Mouse (Mus musculus): ENCODE data around the gene Tdrd12.
"Not testable (repeated sequence)": the region's sequence is repeated elsewhere in the genome, so short reads cannot be mapped to it uniquely, and the experiment has no call there.

Tdrd12 gene

DNA sequence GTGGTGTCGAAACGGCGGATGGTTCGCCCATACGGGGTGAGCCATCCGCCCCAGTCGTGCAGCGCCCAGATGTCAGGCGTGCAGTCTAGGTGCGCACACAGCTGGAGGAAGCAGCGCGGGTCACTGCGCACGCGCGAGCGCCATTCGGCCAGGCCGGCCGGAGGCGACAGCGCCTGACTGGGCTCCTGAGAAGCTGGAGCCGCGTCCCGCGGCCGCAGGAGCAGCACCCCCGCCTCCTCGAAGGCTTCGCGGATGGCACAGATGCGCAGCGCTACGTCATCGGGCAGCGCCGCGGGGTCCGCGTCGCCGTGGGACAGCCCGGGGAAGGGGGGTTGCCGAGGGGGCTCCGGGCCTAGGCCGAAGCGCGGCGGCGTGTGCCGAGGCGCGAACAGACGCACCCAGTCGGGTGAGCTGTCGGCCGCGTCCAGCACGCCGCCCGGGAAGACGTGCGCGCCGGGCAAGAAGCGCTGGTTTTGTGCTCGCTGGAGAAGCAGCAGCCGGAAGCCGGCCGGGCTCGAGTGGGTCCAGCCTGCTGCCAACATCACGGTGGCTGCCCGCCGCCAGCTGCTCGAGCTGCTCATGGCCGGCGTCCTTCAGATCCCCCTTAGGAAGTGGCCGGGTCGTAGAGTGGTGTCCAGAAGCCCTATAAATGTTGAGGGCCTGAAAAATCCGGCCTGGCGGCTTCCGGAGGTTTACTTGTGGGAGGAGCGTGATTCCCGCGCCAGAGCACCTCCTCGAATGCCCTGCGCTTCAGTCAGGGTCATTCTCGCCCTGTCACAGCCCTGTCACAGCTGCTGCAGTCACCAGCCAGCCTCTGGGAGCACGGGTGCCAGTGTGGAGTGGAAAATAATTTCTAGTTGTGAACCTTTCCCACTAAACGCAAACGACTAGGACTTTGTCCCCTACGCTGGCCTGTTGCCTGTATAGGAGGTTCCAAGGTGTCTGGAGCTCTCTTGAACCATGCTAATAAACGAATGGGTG, 18.0 kb upstream of the Tdrd12 start:
- DNase-seq (ENCODE audit: low spot score in 2 of 2): peak; percentile 86 to 90

DNA sequence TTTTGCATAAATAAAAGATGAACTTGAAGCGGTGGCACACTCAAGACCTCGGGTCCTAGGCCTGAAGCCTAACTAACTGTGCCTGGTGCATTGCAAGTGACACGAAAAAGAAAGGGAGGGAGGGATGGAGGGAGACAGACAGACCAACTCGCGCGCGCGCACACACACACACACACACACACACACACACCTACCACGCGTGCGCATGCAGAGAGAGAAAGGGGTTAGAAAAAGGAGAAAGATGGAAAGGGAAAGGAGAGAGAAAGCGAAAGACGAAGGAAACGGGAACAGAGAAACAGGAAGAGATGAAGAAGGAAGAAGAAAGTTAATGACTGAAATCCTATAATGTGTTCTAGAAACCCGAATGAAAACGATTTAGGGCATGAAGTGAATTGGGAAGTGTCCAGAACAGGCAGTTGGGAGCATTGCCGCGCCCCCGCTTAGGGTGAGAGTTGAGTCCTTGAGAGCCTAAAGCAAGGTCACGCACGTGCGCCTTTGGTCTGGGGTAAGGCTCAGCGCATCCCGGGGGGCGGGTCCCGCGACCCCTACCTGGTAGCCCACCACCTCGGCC, 17.1 kb upstream of the Tdrd12 start:
- peak in 1 of 2 experiments; percentile 7 for DNase-seq (ENCODE audit: low spot score in 2 of 2)

DNA sequence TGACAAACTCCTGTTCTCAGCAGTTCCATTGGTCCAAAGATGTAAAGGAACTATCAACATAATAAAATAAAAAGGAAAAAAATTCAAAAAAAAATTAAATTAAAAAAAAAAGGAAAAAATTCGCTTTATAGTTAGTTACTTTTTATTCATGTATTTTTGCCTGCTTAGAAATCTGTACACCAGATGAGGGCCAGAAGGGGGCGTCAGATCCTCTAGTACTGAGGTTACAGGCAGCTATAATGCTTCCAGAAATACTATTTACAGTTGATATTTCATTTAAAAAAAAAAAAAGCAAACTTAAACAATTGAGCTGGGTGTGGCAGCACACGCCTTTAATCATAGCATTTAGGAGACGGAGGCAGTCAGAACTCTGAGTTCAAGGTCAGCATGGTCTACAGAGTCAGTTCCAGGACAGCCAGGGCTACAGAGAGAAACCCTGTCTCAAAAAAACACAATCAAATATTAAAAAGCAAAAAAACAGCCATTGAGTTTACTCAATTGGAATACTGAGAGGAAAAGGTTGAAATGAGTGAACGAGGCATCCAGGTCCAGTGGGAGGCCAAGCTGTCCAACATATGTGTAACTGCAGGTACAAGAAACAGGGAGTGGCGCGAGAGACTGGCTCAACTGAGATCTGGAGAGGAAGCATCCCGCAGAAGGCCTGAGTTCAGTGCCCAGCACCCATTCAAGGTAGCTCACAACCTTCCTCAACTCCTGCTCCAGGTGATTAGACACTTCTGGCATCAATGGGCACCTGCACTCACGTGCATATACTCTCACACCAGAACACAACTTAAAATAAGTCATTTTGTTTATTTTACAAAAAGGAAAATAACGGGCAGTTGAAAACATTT, 16.4 kb upstream of the Tdrd12 start:
- DNase-seq (ENCODE audit: low spot score in 2 of 2): peak in 1 of 2 experiments; percentile 33

DNA sequence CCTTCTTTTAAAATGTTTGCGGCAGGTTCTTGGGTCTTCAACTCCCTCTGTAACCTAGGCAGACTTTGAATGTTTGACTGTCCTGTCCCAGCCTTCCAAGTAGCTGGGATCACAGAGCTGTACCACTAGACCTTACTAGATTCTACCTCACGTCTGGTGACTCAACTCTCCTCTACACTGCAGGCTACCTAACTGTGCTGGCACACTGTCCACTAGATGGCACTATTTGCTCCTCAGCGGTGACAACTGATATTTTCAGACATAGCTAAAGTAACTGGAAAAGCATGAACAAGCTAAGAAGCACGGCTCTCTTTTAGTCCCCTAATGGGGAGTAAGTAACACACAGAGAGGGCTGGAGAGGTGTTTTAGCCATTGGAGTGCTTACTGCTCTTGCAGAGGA, 8.3 kb upstream of the Tdrd12 start:
- peak; percentile 44 to 57 for DNase-seq (ENCODE audit: low spot score in 2 of 2)

DNA sequence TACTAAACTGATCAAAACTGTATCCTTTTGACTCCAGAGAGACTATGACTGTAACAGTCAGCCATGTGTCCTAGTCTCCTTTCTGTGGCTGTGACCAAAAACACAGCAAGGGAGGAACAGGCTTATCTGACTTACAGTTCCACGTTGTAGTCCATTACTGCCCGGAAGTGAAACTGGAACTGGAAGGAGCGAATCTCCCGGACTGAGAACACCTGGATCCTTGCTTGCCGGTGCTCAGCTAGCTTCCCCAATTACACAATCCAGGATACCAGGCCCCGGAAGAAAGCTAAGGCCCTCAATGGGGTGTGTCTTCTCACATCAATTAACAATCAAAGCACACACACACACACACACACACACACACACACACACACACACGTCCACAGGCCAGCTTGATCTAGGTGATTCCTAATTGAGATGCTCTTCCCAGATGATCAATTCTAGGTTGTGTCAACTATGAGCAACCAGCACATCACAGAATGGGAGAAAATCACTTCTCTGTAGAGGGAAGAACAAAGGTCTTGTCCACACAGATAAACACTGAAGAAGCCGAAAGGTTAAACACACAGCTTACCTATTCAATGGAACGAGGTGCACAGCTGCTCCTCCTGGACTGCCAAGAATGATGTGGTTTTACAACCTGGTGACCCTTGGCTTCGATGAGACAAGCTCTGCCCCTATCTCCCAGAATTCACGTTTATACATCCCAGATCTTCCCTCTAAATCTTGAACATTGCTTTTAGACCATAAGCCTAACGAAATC, 1.6 kb downstream of the Tdrd12 start:
- no peak for DNase-seq (ENCODE audit: low spot score in 2 of 2)

DNA sequence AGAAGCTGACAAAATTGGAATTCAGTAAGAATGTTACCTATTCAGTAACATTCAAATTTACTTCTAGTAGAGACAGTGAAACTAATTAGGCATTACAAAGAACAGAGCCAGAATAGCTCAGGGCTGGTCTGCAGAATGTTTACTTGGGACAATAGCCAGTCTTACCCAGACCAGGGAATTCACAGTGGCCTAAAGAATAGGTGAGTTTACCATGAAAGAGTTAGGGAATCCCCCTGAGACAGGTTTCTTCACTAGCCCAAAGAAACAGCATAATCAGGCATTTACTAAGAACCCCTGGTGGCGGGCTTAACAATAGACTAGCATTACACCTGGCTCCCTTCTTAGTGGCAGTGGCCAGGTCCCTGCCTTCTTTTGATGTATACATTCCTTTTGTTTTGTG, 7.0 kb downstream of the Tdrd12 start:
- not testable (repeated sequence) for DNase-seq (ENCODE audit: low spot score in 2 of 2)

DNA sequence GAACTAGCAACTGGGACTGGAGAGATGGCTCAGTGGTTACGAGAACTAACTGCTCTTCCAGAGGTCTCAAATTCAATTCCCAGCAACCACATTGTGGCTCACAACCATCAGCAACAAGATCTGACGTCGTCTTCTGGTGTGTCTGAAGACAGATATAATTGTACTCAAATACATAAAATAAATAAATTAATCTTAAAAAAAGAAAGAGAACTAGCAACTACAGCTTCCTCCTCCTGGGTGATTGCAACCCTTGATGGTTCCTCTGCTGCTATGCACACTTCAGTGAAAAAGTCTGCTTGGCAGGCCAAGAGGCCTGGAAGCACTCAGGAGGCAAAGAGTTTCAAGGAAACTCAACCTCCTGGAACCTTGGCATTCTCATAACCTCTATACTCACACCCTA, 7.5 kb downstream of the Tdrd12 start:
- no peak for DNase-seq (ENCODE audit: low spot score in 2 of 2)

DNA sequence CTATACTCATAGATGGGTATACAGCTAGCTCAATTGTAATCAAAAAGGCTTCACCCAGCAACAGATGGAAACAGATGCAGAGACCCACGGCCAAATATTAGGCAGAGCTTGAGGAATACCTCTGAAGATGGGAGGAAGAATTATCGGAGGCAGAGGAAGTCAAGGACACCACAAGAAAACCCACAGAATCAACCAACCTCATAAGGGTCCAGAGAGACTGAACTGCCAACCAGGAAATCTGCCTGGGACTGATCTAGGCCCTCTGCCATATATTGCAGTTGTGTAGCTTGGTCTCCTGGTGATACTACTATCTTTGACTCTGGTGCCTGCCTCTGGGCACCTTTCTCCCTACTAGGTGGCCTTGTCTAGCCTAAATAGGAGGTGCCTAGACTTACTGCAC, 10.8 kb downstream of the Tdrd12 start:
- no peak for DNase-seq (ENCODE audit: low spot score in 2 of 2)

DNA sequence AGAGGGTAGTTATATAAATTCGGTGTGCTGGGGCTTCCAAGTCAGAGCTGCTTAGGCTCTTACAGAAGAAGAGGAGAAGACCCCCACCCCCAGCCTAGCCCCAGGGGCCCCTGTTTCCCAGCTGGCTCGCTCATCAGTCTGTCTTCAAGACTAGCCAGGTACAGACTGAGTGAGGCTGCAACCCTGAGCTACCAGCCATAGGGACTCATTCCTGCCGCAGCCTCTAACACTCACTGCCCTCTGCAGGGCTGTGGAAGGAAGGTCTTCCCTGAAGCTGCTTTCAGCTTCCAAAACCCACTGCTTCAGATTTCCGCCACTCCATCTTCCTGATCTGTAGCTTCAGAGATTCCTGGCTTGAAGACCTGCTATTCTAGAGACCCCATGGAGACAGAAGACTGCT, 35.5 kb downstream of the Tdrd12 start:
- DNase-seq (ENCODE audit: low spot score in 2 of 2): no peak

DNA sequence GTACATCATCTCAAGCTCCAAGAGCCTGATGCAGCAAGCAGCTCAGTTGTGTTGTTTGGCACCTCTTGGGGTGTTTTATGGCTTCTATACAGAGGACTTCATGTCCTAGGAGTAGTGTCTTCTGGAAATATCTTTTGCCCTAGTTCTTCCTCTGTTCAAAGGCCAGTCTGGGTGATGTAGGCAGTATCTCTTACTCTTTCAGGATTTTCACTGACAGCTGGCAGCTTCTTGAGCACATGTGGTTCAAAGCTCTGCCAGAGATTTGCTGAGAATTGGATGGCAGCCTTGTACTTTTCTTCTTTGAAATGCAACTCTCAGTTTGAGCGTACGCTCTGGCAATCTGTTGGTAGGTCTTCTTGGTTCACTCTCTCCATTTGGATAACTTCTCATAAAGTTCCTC, 40.0 kb downstream of the Tdrd12 start:
- DNase-seq (ENCODE audit: low spot score in 2 of 2): no peak

DNA sequence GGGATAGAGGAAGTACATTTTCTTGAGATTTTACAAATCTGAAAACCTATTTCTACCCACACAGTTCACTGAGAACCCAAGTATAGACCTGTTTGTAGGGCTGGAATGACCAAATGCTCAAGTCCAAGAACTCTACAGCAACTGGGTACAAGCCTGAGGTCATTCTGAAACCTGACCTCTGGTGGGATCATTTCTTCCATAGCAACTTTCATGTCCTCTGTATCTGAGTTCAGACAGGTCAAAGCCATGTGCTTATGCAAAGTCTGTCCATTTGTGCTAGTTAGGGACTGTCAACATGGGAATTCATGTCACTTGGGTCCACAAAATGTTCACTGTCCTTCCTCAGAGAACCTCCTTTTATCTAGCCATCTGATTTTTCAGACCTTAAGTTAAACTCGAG, 46.5 kb downstream of the Tdrd12 start:
- DNase-seq (ENCODE audit: low spot score in 2 of 2): no peak

DNA sequence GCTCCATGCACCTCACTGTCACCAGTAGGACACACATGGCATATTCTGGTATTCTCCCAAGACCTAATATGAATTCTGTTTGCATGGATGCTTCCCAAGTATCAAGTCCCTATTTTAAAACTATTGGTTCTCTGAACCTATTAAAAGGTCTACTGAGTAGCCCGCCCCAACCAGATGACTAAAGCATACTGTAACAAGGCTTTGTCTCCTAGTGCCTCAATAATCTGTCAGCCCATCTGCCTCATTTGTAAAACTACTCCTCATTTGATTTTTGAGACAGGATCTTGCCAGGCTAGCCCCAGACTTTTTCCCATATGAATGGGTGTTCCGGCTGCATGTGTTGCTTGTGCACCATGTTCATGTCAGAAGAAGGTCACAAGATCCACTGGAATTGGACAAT, 47.4 kb downstream of the Tdrd12 start:
- DNase-seq (ENCODE audit: low spot score in 2 of 2): no peak

DNA sequence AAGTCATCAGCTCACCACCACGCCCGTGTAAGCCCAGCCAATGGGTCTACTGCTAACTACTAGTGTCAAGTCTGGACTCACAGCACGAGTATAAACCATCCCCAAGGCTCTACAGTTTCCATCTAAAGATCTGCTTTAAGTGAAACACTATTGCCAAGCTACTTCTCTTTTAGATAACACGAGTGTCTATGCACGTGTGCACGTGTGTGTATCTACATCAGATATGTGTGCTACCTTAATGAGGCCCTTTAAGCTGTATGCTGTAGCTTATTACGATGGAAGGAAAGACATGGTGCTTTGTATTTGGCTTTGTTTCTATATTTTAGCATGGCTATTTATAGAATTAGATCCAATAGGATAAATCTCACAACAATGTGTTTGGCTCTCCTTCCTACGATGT, 51.0 kb downstream of the Tdrd12 start:
- DNase-seq (ENCODE audit: low spot score in 2 of 2): no peak

DNA sequence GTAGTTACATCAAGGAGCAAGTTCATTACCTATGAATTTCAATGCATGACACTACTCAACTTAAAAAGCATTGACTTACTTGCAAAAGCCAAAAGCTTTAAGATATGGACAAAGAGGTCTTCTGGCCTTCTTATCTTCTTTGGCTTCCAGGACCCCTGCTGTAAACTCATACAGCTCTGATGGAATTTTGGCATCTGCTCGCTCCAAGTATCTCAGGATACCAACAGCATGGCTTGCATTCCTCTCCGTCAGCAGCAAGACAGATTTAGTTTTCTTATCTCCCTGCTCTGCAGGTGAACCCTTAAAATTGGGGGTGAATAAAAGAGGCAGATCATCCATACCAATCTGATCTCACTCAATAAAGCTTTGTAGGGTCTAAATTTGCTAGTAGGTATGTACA, 52.4 kb downstream of the Tdrd12 start:
- no peak for DNase-seq (ENCODE audit: low spot score in 2 of 2)

DNA sequence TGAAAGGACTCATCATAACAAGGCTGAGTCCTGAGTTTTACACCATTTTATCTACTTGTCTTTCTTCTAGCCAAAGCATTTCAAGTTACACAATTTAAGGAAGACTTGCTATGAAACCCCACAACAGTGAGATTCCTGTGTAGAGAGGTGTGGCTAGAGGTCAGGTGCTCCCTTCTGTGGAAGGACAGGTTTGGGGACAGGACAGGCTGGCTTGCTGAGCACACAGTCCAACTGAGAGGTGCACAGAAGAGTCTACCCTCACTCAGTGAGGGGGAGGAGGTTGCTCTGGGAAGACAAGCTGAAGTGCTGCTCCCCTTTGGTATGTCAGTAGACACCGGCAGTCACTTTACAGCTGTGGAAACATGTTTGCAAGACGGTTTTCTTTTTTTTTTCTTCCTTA, 61.1 kb downstream of the Tdrd12 start:
- DNase-seq (ENCODE audit: low spot score in 2 of 2): no peak

DNA sequence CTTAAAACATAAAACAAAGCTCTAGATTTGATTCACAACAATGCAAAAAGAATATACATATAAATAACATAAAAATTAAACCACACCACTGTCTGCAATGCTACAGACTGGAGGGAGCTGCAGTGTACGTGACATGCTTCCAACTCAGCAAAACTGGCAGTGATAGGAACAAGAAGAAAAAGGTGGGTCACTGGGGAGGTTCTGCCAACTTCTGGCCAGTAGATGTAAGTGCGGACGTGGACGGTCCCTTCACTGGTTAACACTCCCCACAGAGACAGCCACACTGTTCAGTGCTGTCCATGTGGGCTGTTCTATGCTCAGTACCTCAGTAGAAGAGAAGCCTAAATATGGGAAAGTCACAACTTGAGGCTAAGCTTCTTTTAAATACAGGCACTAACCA, 66.8 kb downstream of the Tdrd12 start:
- no peak for DNase-seq (ENCODE audit: low spot score in 2 of 2)

DNA sequence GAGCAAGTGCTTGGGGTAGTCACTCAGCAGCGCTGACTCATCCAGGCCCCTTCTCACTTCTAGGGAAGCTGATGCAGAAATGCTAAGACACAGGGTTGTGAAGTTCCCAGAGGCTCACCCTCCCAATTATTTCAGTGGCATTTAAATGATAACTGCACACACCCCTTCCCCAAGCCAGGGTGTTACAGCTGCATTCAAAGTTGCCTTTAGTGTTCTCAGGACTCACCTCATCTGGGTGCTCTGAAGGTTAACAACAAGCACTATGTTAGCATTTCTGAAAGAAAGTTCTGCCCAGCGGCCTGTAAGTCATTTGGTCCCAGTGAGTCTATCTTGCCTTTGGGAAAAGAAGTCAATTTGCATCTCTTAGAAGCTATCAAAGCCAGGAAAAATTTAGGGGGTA, 69.7 kb downstream of the Tdrd12 start:
- DNase-seq (ENCODE audit: low spot score in 2 of 2): no peak

DNA sequence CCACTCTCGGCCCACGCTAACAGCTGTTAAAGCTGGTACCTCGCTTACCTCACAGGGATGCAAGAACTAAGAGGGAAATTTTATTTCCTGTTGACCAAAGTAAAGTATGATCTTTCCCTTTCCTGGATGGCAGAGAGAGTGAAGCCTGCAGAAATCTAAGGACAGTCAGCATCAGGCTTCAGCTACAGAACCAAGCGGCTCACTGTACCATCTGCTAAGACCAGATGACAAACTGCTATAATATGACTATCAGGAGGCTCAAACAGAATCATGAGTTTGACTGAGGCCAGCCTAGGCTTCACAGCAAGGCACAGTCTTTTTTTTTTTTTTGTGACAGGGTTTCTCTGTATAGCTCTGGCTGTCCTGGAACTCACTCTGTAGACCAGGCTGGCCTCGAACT, 72.5 kb downstream of the Tdrd12 start:
- DNase-seq (ENCODE audit: low spot score in 2 of 2): no peak

DNA sequence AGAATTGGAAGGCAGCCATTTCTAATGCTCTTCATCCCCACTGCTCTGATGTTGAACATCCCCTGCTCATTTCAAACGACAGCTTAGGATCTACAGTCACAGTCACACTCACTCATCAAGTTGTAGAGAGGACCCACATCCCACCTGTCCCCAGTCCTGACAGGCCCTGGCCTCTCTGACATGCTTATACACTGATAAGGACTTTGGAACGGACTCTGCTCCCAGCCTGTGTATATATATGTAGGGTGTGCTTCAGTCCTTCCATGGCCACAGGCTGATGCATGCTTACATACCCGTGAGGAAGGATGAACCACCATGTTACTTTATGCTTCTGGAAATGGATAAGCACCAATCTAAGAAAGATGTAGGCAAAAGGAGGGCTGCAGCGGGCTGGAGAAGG, 76.6 kb downstream of the Tdrd12 start:
- no peak for DNase-seq (ENCODE audit: low spot score in 2 of 2)

DNA sequence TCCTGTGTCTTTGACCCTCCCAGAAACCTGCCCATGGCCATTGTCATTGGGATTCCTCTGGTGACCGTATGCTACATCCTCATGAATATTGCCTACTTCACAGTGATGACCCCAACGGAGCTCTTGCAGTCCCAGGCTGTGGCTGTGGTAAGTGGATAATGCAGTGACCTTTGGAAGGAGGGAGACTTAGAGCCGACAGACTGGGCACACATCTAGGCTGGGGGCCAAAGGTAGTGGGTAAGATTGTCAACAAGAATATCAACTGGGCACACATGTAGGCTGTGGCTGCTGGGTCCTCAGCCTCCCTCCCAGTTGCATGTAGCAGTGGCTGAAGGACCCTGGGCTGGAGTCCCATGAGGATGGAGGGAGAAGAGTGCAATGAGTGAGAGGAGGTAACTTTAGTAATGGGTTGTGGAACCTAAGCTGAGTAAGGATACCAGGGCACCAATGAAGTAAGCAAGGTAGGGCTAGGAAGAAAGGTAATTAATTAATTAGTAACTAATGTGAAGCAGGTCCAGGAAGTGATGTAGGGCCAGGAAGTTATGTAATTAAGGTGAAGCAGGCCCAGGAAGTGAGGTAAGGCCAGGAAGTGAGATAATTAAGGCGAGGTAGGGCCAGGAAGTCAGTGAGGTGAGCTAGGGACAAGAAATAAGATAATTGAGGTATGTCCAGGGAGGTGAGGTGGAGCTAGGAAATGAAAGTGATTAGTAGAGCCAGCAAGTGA, 81.3 kb downstream of the Tdrd12 start:
- no peak for DNase-seq (ENCODE audit: low spot score in 2 of 2)

DNA sequence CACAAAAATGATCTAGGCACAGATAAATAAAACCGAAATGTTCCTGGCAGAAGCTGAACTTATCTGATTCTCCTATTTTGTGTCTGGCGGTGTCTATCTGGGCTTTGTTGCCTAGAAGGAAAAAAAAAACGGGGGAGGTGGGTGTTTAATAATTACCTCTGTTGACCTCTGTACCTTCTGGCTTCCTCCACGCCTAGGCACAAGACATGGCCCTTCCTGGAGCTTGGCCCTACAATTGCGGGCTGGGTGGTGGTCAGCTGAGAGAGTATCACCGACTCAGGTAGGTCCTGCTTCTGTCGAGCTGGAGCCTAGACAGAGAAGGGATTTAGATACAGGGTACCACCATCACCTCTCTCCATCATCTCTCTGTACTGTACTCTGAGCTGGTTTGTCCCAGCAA, 88.7 kb downstream of the Tdrd12 start:
- DNase-seq (ENCODE audit: low spot score in 2 of 2): no peak
